Mouse (Mus musculus): ENCODE measurements around the gene Mndal.
"Not testable (repeated sequence)": the region's sequence is repeated elsewhere in the genome, so short reads cannot be mapped to it uniquely, and the experiment has no call there.

- TF ChIP-seq POLR2A (IDR thresholded peaks at IDR 0.05; ENCODE audit: low read depth, low read length); MXI1 (IDR thresholded peaks at IDR 0.05; ENCODE audit: low read depth, low read length); UBTF (IDR thresholded peaks at IDR 0.05; ENCODE audit: low read depth, low read length); BHLHE40 (IDR thresholded peaks at IDR 0.05; ENCODE audit: low read depth, low read length); MAZ (IDR thresholded peaks at IDR 0.05; ENCODE audit: low read depth, low read length); ELF1 (IDR thresholded peaks at IDR 0.05; ENCODE audit: low read depth, low read length); EP300 (IDR thresholded peaks at IDR 0.05; ENCODE audit: low read length); JUND (conservative IDR thresholded peaks at IDR 0.05; ENCODE audit: low read depth, low read length); PAX5 (IDR thresholded peaks at IDR 0.05; ENCODE audit: low read length); USF2 (conservative IDR thresholded peaks at IDR 0.05; ENCODE audit: low read depth, low read length); CTCF (conservative IDR thresholded peaks at IDR 0.05 in 1 of 2, IDR thresholded peaks at IDR 0.05 in 1 of 2; ENCODE audit: low read depth in 2 of 2, low read length in 2 of 2): not testable (repeated sequence)
Observed at GRCm38 (mm10) chr1:173877125-173877524, 65.2 kb downstream of the Mndal start.
